Mouse (Mus musculus) ES-CJ7 (cell line): ENCODE measurements around the gene Lrrc52.

Source experiments
- DNase-seq: peaks from one replicate; pipeline ENCODE4 v3.0.0; 2011; ENCODE audit warnings: low read depth, low spot score

The Lrrc52 gene

GRCm38 (mm10) chr1:167436186-167436975 lies 30.2 kb downstream of the Lrrc52 start:
- no peak for DNase-seq

- no peak for DNase-seq
Observed at GRCm38 (mm10) chr1:167434931-167435330, 31.6 kb downstream of the Lrrc52 start.

- DNase-seq, result no peak
Observed at GRCm38 (mm10) chr1:167430976-167431676, 35.5 kb downstream of the Lrrc52 start.

GRCm38 (mm10) chr1:167426681-167427080 lies 39.9 kb downstream of the Lrrc52 start:
- DNase-seq, result no peak

- DNase-seq, result no peak
Observed at GRCm38 (mm10) chr1:167425572-167425971, 41.0 kb downstream of the Lrrc52 start.

GRCm38 (mm10) chr1:167422501-167423240 lies 43.9 kb downstream of the Lrrc52 start:
- no peak for DNase-seq

GRCm38 (mm10) chr1:167414846-167415245 lies 51.7 kb downstream of the Lrrc52 start:
- DNase-seq, result peak; percentile 87

- DNase-seq, result no peak
Observed at GRCm38 (mm10) chr1:167411991-167412715, 54.4 kb downstream of the Lrrc52 start.

- no peak for DNase-seq
Observed at GRCm38 (mm10) chr1:167409601-167410000, 57.0 kb downstream of the Lrrc52 start.

GRCm38 (mm10) chr1:167405237-167405636 lies 61.3 kb downstream of the Lrrc52 start:
- no peak for DNase-seq
